Mouse (Mus musculus): Measurements from ENCODE around the gene Cdk5. TPM values are rescaled to one million over a fixed set of nuclear protein-coding genes. Genes with fewer than 3 reads are reported as not detected.

Gene Cdk5
- polyA plus RNA-seq, 1 experiment from 2014 or later = 76.9 TPM

DNA sequence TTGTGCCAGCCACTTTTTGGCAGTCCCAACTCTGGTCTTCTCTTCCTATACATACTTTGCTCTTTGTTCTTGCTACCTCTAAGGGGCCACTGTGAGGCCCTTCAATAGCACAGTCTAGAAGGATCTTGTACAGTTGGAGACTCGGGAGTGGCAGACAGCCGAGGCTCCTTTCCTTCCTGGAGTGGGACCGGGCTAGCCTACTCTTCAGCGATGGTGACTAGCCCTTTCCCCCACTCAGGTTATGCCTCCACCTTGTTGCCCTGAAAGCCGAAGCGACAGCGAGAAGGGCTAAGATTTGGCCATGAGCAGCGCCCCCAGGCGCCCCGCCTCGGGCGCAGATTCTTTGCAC is 3.9 kb upstream of the Cdk5 start:
- WGBS = 15% methylated on average over 12 of the region's 12 CpGs
- Histone ChIP-seq H3K4me3 (0 out of 2 replicates have a peak overlapping the region, but pooled peaks have one; percentile 1), H3K9ac (replicated peaks) (peak overlapping the region; percentile 64), H3K27ac (replicated peaks) (no peak overlapping the region), H3K4me2 (replicated peaks) (peak overlapping the region; percentile 85), H3K4me1 (peaks cover 52% of the 10 kb centered on the region), H3K27me3 (peaks cover 22% of the 10 kb centered on the region), H3K36me3 (peaks cover 33% of the 10 kb centered on the region), H3K9me3 (no peaks in the 10 kb centered on the region)
- no peak for ATAC-seq (ENCODE audit: low FRiP score, low read depth)

DNA sequence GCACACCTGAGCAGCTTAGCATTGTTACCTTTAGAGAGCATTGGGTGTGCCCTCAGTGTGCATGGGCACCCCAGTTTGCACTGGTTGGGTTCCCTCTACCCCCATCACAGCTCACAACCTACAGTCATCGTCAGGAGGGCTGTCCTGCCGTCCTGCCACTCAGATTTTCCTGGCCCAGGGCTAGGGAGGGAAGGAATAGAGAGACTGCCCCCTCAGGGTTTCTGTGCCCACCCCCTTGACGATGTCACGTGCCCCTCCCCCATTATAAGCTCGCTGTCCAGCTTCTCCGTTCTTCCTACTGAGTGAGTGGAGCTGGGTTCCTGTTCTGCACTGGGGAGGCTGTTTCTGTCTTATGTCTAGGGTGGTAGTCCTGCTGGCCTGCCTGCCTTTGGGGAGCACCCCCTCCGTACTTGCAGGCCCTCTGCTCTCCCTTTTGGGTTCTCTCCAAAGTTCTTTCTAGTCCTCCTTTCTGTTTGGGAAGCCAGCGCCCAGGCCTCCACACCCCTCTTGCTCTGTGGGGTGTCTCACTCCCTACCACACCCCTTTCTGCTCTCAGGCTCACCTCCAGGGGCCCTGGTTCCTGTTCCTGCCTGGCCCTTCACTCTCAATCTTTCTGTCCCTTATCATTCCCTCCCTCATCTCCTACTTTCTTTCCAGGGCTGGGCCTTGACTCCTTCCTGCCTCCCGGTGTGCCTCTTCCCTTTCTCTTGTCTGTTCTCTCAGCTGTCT is 3.4 kb upstream of the Cdk5 start:
- no peak for ATAC-seq (ENCODE audit: low FRiP score, low read depth)
- H3K9me3 ChIP-seq = no peaks in the 10 kb centered on the region
- H3K4me2 ChIP-seq (replicated peaks) = peak overlapping the region; percentile 85
- peaks cover 28% of the 10 kb centered on the region for H3K36me3 ChIP-seq
- peaks cover 22% of the 10 kb centered on the region for H3K27me3 ChIP-seq
- peak overlapping the region; percentile 62 for H3K4me3 ChIP-seq
- 9% methylated on average over 9 of the region's 9 CpGs for WGBS
- H3K27ac ChIP-seq (replicated peaks) = no peak overlapping the region
- peaks cover 55% of the 10 kb centered on the region for H3K4me1 ChIP-seq
- H3K9ac ChIP-seq (replicated peaks) = peak overlapping the region; percentile 64

DNA sequence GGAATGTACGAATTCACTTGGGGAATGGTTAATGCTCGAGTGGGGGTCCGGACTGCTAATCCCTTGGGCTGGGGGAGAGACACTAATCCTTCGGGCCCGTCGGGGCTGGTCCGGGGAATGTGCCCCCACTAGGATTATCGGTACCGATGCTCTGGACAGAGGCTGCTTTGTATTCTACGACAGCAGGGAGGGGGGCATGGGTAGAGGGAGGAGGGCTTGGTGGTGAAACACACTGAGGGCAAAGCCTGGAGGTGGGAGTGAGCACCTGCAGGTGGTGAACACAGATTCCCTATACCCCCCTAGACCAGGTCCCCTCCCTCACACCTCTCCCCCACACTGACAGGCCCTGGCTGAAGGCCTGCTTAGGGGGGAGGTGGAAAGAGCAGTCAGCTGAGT is 2.7 kb upstream of the Cdk5 start:
- peak overlapping the region; percentile 91 for H3K27ac ChIP-seq (replicated peaks)
- peaks cover 26% of the 10 kb centered on the region for H3K36me3 ChIP-seq
- H3K4me2 ChIP-seq (replicated peaks) = peak overlapping the region; percentile 85
- peak overlapping the region; percentile 62 for H3K4me3 ChIP-seq
- ATAC-seq (ENCODE audit: low FRiP score, low read depth) = no peak
- peak overlapping the region; percentile 64 for H3K9ac ChIP-seq (replicated peaks)
- H3K4me1 ChIP-seq = peaks cover 55% of the 10 kb centered on the region
- 1% methylated on average over 10 of the region's 10 CpGs for WGBS
- H3K27me3 ChIP-seq = peaks cover 22% of the 10 kb centered on the region
- no peaks in the 10 kb centered on the region for H3K9me3 ChIP-seq

DNA sequence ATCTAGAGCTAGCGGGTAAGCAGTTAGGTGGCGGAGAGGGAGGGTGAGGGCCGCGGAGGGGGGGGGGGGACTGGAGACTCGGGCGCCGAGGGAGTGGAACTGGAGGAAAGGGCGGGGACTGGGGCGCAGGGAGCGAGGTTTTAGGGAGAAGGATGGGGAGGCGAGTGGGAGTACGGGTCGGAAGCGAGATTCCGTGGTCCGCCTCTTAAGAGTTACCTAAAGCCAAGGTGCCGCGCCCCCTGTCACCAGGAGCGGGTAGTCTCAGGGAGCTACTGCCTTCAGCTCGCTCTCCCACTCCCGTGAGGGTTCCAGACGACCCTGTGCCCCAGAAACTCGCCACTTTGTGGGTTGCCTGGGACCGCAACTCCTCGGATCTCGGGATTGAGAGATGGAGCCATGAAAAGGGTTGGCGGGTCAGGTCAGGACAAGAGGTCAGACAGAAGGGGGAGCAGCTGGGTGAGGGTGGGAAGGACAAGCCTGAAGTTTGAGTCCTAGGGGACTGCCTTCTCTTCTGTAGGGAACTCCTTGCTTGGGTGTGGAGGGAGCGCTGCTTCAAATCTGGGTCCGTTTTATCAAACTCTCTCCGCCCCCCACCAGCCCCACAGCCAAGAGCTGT is 2.2 kb upstream of the Cdk5 start:
- Histone ChIP-seq H3K4me2 (replicated peaks) (peak overlapping the region; percentile 85), H3K27me3 (peaks cover 22% of the 10 kb centered on the region), H3K27ac (replicated peaks) (peak overlapping the region; percentile 91), H3K9me3 (no peaks in the 10 kb centered on the region), H3K9ac (replicated peaks) (peak overlapping the region; percentile 64), H3K36me3 (peaks cover 22% of the 10 kb centered on the region), H3K4me3 (peak overlapping the region; percentile 62), H3K4me1 (peaks cover 55% of the 10 kb centered on the region)
- 0% methylated on average over 25 of the region's 30 CpGs for WGBS
- ATAC-seq (ENCODE audit: low FRiP score, low read depth) = no peak

DNA sequence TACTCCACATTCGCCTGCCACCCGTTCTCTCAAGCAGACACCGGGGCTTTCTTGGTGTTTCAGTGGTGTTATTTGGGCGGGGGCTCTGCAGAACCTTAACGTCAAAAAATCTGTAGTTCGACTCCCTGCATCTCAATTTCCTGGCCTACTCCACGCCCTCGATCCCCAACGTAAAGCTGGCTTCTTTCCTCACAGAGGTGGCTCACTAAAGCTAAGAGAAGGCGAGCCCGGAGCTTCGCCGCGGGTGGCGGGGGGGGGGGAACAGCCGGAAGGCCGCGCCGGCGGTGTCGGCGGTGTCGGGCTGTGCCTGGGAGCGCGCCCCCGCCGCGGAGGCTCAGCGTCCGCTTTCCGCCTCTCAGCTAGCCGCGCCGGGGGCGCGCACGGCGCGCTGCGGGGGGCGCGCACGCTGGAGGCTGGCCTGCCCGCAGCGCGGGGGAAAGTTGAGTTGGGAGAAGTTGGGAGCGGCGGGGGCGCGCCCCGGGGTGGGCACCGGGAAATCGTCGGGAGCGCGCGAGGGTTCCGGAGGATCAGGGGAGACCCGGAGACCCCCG is 1.6 kb upstream of the Cdk5 start:
- under 1% methylated on average over 40 of the region's 60 CpGs for WGBS
- Histone ChIP-seq H3K4me3 (peak overlapping the region; percentile 62), H3K27me3 (peaks cover 22% of the 10 kb centered on the region), H3K4me2 (replicated peaks) (peak overlapping the region; percentile 85), H3K36me3 (peaks cover 22% of the 10 kb centered on the region), H3K9ac (replicated peaks) (peak overlapping the region; percentile 64), H3K9me3 (no peaks in the 10 kb centered on the region), H3K27ac (replicated peaks) (peak overlapping the region; percentile 91), H3K4me1 (peaks cover 55% of the 10 kb centered on the region)
- ATAC-seq (ENCODE audit: low FRiP score, low read depth) = no peak

DNA sequence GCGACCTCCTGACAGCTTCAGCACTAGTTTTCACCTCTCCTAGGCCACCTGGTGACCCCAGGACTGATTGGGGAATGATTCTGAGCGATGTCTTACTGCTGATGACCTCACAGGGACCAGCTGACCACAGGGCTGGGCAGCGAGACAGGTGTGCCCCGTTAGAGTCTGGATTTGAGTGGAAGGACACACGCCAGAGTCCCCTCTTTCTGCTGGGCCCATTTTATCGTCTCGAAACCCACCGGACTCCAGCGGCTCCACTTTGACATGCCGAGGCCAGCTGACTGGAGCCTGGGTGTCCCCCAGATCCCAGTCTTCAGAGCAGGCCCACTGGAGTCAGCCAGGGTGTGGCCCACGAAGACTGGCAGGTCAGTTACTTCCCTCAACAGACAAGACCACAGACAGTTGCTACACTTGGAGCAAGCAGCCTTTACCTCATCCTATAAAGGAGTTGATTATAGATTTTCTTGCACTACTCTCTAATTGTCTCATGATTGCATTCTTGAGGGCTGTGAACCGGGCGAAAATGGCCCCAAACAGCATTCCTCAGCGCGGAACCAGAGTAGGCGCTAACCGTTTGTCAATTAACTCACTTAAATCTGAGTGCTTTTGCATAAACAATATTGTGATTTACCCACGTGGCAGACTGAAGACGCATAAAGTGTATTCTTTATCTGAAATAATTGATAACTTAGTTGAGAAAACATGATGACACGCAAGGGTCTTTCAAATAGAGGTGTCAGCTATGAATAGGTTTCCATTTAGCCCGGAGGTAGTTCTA is 863 bp upstream of the Cdk5 start:
- Histone ChIP-seq H3K27me3 (peaks cover 22% of the 10 kb centered on the region), H3K4me1 (peaks cover 55% of the 10 kb centered on the region), H3K9me3 (no peaks in the 10 kb centered on the region), H3K9ac (replicated peaks) (peak overlapping the region; percentile 64), H3K27ac (replicated peaks) (peak overlapping the region; percentile 91), H3K4me2 (replicated peaks) (peak overlapping the region; percentile 85), H3K36me3 (peaks cover 22% of the 10 kb centered on the region), H3K4me3 (peak overlapping the region; percentile 62)
- ATAC-seq (ENCODE audit: low FRiP score, low read depth) = no peak; the same call in none of the 2 replicates
- WGBS = 16% methylated on average over 21 of the region's 21 CpGs

DNA sequence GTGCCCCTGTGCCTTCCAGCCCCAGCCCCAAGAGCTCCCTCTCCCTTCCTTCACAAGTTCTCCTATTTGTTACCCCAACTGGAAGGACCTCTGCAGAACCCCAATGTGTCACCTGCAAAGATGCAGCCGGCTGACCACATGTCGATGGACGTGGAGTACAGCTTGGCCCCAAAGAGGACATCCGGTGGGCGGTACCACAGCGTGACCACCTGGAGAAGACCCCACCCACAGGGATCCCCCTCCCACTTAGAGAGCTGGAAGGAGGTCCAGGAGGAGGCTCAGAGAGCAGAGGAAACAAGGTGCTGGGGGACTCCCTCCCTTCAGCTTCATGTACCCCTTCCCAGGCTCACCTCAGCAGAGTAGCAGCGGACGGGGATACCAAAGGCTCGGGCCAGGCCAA is 2.9 kb downstream of the Cdk5 start:
- Histone ChIP-seq H3K9ac (replicated peaks) (no peak overlapping the region), H3K9me3 (no peaks in the 10 kb centered on the region), H3K4me2 (replicated peaks) (no peak overlapping the region), H3K4me1 (peaks cover 29% of the 10 kb centered on the region), H3K4me3 (no peak overlapping the region), H3K27me3 (no peaks in the 10 kb centered on the region), H3K27ac (replicated peaks) (no peak overlapping the region), H3K36me3 (peaks cover 26% of the 10 kb centered on the region)
- WGBS = 90% methylated on average over 9 of the region's 9 CpGs
- no peak for ATAC-seq (ENCODE audit: low FRiP score, low read depth)

DNA sequence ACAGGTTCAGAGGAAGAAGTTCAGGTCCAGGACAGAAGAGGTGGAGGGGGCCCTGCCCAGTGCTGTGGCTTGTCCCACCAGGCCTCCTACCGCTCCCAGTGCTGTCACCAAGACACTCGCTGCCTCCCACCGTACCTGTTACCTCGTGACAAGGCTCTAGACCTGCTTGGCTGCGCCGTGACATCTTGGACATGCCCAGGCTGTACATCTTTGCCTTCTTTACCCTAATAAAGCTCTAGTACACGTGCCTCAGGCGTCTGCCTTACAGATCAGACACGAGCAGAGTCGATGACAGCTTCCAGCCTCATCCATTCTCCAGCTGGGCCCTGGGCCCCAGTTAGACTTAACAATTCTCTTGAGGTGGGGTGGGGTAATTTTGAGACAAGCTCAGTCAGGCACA is 5.7 kb downstream of the Cdk5 start:
- Histone ChIP-seq H3K9me3 (no peaks in the 10 kb centered on the region), H3K36me3 (peaks cover 26% of the 10 kb centered on the region), H3K9ac (replicated peaks) (no peak overlapping the region), H3K4me2 (replicated peaks) (no peak overlapping the region), H3K4me1 (peaks cover 15% of the 10 kb centered on the region), H3K4me3 (no peak overlapping the region), H3K27ac (replicated peaks) (no peak overlapping the region), H3K27me3 (peaks cover 4% of the 10 kb centered on the region; the same call in 1 of the 2 replicates)
- WGBS = 87% methylated on average over 10 of the region's 10 CpGs
- ATAC-seq (ENCODE audit: low FRiP score, low read depth) = no peak

DNA sequence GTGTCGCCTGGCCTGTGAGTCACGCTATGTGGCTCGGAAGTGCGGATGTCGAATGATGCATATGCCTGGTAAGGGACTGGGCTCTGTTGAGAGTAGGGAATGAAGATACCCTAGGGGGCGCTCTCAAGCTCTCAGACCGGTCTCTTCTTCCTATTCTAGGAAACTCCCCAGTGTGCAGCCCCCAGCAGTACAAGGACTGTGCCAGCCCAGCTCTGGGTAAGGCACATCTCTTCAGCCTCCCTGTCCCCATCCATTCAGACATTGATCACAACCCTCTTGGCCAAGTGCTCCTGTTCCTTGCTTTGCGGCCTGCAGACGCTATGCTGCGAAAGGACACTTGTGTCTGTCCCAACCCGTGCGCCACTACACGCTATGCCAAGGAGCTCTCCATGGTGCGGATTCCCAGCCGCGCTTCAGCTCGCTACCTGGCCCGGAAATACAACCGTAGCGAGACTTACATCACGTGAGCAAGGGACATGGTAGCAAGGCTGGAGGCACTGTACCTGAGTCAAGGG is 7.1 kb downstream of the Cdk5 start:
- ATAC-seq (ENCODE audit: low FRiP score, low read depth) = peak; percentile 62
- Histone ChIP-seq H3K4me3 (no peak overlapping the region), H3K27ac (replicated peaks) (no peak overlapping the region), H3K9me3 (no peaks in the 10 kb centered on the region), H3K36me3 (peaks cover 23% of the 10 kb centered on the region), H3K9ac (replicated peaks) (no peak overlapping the region; the same call in 1 of the 2 replicates), H3K4me2 (replicated peaks) (0 out of 2 replicates have a peak overlapping the region, but pooled peaks have one; percentile 7), H3K27me3 (peaks cover 4% of the 10 kb centered on the region; the same call in 1 of the 2 replicates), H3K4me1 (peaks cover 9% of the 10 kb centered on the region; the same call in 1 of the 2 replicates)
- WGBS = 3% methylated on average over 21 of the region's 21 CpGs

DNA sequence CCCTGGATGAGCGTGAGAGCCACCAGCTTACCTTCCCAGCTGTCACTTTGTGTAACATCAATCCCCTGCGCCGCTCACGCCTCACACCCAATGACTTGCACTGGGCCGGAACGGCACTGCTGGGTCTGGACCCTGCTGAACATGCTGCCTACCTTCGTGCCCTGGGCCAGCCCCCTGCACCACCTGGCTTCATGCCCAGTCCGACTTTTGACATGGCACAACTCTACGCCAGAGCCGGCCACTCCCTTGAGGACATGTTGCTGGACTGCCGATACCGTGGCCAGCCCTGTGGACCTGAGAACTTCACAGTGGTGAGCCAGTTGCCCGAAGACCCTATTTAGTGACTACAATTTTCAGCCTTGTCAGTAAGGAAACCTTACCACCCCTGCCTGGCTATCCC is 9.4 kb downstream of the Cdk5 start:
- H3K4me3 ChIP-seq = no peak overlapping the region
- 87% methylated on average over 13 of the region's 13 CpGs for WGBS
- ATAC-seq (ENCODE audit: low FRiP score, low read depth) = no peak
- peaks cover 4% of the 10 kb centered on the region for H3K27me3 ChIP-seq
- H3K36me3 ChIP-seq = 0 out of 2 replicates have a peak, but pooled peaks cover 9% of the 10 kb centered on the region
- no peaks in the 10 kb centered on the region for H3K9me3 ChIP-seq
- no peak overlapping the region for H3K4me2 ChIP-seq (replicated peaks)
- no peak overlapping the region for H3K9ac ChIP-seq (replicated peaks)
- peaks cover 9% of the 10 kb centered on the region; the same call in 1 of the 2 replicates for H3K4me1 ChIP-seq
- no peak overlapping the region for H3K27ac ChIP-seq (replicated peaks)

DNA sequence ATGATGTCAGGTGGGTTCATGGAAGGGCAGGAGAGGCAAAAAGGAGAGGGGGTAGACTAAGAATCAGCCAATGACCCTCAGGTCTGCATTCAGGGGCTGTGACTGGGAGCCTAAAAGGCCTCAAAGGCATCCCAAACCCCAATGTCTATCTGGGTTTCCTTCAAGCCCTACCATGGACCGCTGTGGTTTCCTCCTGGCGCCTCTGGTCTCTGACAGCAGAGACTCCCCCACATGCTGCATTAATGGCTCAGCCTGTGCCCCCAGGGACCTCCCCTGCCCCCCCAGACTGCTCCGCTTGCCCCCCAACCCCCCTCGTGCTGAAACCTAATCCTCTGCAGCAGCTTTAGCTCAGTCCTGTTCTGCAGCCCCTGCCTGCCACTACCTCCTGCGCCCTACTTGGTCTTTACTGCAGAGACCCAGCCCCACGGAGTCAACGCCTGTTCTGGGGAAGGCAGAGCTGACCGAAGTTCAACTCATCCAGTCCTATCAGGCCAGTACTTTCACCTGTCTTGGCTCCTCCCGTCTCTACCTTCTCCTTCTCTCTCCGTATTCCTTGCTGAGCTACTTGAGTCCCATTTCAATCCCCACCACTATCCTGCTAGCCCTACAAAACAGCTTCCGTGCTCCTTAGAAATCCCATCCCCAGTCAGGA is 10.2 kb downstream of the Cdk5 start, which contains the start of gene Asic3:
Gene Asic3 (plus strand): TSS at position 351 of the 652 bp plus-strand sequence.
- H3K27ac ChIP-seq (replicated peaks) = no peak within 1 kb of the TSS
- H3K9me3 ChIP-seq = no peaks in the 10 kb centered on the region
- no peak within 1 kb of the TSS for H3K4me3 ChIP-seq
- 0 out of 2 replicates have a peak, but pooled peaks cover 4% of the 10 kb centered on the region for H3K36me3 ChIP-seq
- ATAC-seq (ENCODE audit: low FRiP score, low read depth) = no peak
- no peak within 1 kb of the TSS for H3K4me2 ChIP-seq (replicated peaks)
- H3K4me1 ChIP-seq = peaks cover 9% of the 10 kb centered on the region; the same call in 1 of the 2 replicates
- 51% methylated on average over 11 of the region's 11 CpGs for WGBS
- peaks cover 4% of the 10 kb centered on the region for H3K27me3 ChIP-seq
- no peak within 1 kb of the TSS for H3K9ac ChIP-seq (replicated peaks)
